Mouse (Mus musculus) liver, embryonic 14.5 days (tissue): ENCODE measurements at regions not wholly inside any gene's neighbourhood (a gene's known extent, or its start where the extent isn't known, plus 50 kb on each side); places are given as distances from the start of the nearest gene placed in this dataset.

Experiments
- CTCF ChIP-seq: IDR thresholded peaks from 2 replicates; pipeline ENCODE4 v1.5.1; 2016; ENCODE audit warnings: antibody characterized with exemption, low read depth, control low read depth
- EP300 ChIP-seq: IDR thresholded peaks from 2 replicates; pipeline ENCODE4 v1.6.1; 2016; ENCODE audit warnings: antibody characterized with exemption, low read depth

- TF ChIP-seq CTCF (no peak), EP300 (no peak)
Observed at GRCm38 (mm10) chr3:39908676-39909362, 622.3 kb upstream of the Intu start.
